Mouse (Mus musculus): ENCODE measurements at regions not wholly inside any gene's neighbourhood (a gene's known extent, or its start where the extent isn't known, plus 50 kb on each side); places are given as distances from the start of the nearest gene placed in this dataset.

GRCm38 (mm10) chr15:52095629-52096190 lies 1789.0 kb upstream of the Gm7489 start:
- Histone ChIP-seq H3K27me3 (ENCODE audit: insufficient read depth, low read length) (no peaks in the 10 kb centered on the region), H3K4me1 (ENCODE audit: insufficient read depth, low read length) (no peaks in the 10 kb centered on the region), H3K9ac (replicated peaks; ENCODE audit: low read length) (no peak overlapping the region), H3K9me3 (ENCODE audit: low read length) (no peaks in the 10 kb centered on the region), H3K27ac (no peak overlapping the region), H3K4me3 (ENCODE audit: low read length) (no peak overlapping the region), H3K36me3 (ENCODE audit: insufficient read depth, low read length) (no peaks in the 10 kb centered on the region), H3K4me2 (ENCODE audit: low read depth, low read length) (no peak overlapping the region)
- ATAC-seq: no peak
- TF ChIP-seq CTCF (IDR thresholded peaks at IDR 0.05; ENCODE audit: low read depth): no peak
- DNase-seq (ENCODE audit: low spot score): no peak
- 73% methylated on average over 6 of the region's 6 CpGs for WGBS

GRCm38 (mm10) chr15:52108761-52109160 lies 1775.9 kb upstream of the Gm7489 start:
- Histone ChIP-seq H3K27me3 (ENCODE audit: insufficient read depth, low read length) (no peaks in the 10 kb centered on the region), H3K4me2 (ENCODE audit: low read depth, low read length) (no peak overlapping the region), H3K4me1 (ENCODE audit: insufficient read depth, low read length) (no peaks in the 10 kb centered on the region), H3K27ac (no peak overlapping the region), H3K9ac (replicated peaks; ENCODE audit: low read length) (no peak overlapping the region), H3K9me3 (ENCODE audit: low read length) (no peaks in the 10 kb centered on the region), H3K36me3 (ENCODE audit: insufficient read depth, low read length) (no peaks in the 10 kb centered on the region), H3K4me3 (ENCODE audit: low read length) (no peak overlapping the region)
- DNase-seq (ENCODE audit: low spot score) (no peak), ATAC-seq (no peak)
- TF ChIP-seq CTCF (IDR thresholded peaks at IDR 0.05; ENCODE audit: low read depth): no peak
- 89% methylated on average over 2 of the region's 2 CpGs for WGBS

- Histone ChIP-seq H3K36me3 (ENCODE audit: insufficient read depth, low read length) (no peaks in the 10 kb centered on the region), H3K9me3 (ENCODE audit: low read length) (no peaks in the 10 kb centered on the region), H3K4me2 (ENCODE audit: low read depth, low read length) (no peak overlapping the region), H3K4me3 (ENCODE audit: low read length) (no peak overlapping the region), H3K9ac (replicated peaks; ENCODE audit: low read length) (no peak overlapping the region), H3K4me1 (ENCODE audit: insufficient read depth, low read length) (no peaks in the 10 kb centered on the region), H3K27ac (no peak overlapping the region), H3K27me3 (ENCODE audit: insufficient read depth, low read length) (no peaks in the 10 kb centered on the region)
- TF ChIP-seq CTCF (IDR thresholded peaks at IDR 0.05; ENCODE audit: low read depth): no peak
- DNase-seq (ENCODE audit: low spot score): no peak
- ATAC-seq: no peak
- WGBS: 82% methylated on average over 2 of the region's 2 CpGs
Observed at GRCm38 (mm10) chr15:52114368-52115036, 1770.2 kb upstream of the Gm7489 start.

- no peaks in the 10 kb centered on the region for H3K27me3 ChIP-seq (ENCODE audit: insufficient read depth, low read length)
- ATAC-seq: no peak
- no peak overlapping the region for H3K4me2 ChIP-seq (ENCODE audit: low read depth, low read length)
- no peak overlapping the region for H3K4me3 ChIP-seq (ENCODE audit: low read length)
- no peak for DNase-seq (ENCODE audit: low spot score)
- no peaks in the 10 kb centered on the region for H3K9me3 ChIP-seq (ENCODE audit: low read length)
- no peaks in the 10 kb centered on the region for H3K36me3 ChIP-seq (ENCODE audit: insufficient read depth, low read length)
- no peak overlapping the region for H3K27ac ChIP-seq
- no peak overlapping the region for H3K9ac ChIP-seq (replicated peaks; ENCODE audit: low read length)
- no peaks in the 10 kb centered on the region for H3K4me1 ChIP-seq (ENCODE audit: insufficient read depth, low read length)
- 81% methylated on average over 3 of the region's 3 CpGs for WGBS
- no peak for TF ChIP-seq CTCF (IDR thresholded peaks at IDR 0.05; ENCODE audit: low read depth)
Observed at GRCm38 (mm10) chr15:52136693-52137092, 1748.0 kb upstream of the Gm7489 start.

- Histone ChIP-seq H3K9me3 (ENCODE audit: low read length) (no peaks in the 10 kb centered on the region), H3K27ac (no peak overlapping the region), H3K4me2 (ENCODE audit: low read depth, low read length) (no peak overlapping the region), H3K4me3 (ENCODE audit: low read length) (no peak overlapping the region), H3K9ac (replicated peaks; ENCODE audit: low read length) (no peak overlapping the region), H3K36me3 (ENCODE audit: insufficient read depth, low read length) (no peaks in the 10 kb centered on the region), H3K27me3 (ENCODE audit: insufficient read depth, low read length) (no peaks in the 10 kb centered on the region), H3K4me1 (ENCODE audit: insufficient read depth, low read length) (no peaks in the 10 kb centered on the region)
- DNase-seq (ENCODE audit: low spot score) (peak; percentile 65), ATAC-seq (no peak)
- 35% methylated on average over 5 of the region's 5 CpGs for WGBS
- TF ChIP-seq CTCF (IDR thresholded peaks at IDR 0.05; ENCODE audit: low read depth): peak; percentile 71
Observed at GRCm38 (mm10) chr15:52153421-52153820, 1731.3 kb upstream of the Gm7489 start.

- Histone ChIP-seq H3K9me3 (ENCODE audit: low read length) (no peaks in the 10 kb centered on the region), H3K4me3 (ENCODE audit: low read length) (no peak overlapping the region), H3K27ac (no peak overlapping the region), H3K4me2 (ENCODE audit: low read depth, low read length) (no peak overlapping the region), H3K9ac (replicated peaks; ENCODE audit: low read length) (no peak overlapping the region), H3K36me3 (ENCODE audit: insufficient read depth, low read length) (no peaks in the 10 kb centered on the region), H3K4me1 (ENCODE audit: insufficient read depth, low read length) (peaks cover 6% of the 10 kb centered on the region; the same call in 1 of the 2 replicates), H3K27me3 (ENCODE audit: insufficient read depth, low read length) (no peaks in the 10 kb centered on the region)
- 31% methylated on average over 1 of the region's 1 CpGs for WGBS
- no peak for DNase-seq (ENCODE audit: low spot score)
- no peak for TF ChIP-seq CTCF (IDR thresholded peaks at IDR 0.05; ENCODE audit: low read depth)
- ATAC-seq: no peak
Observed at GRCm38 (mm10) chr15:52155784-52156183, 1728.9 kb upstream of the Gm7489 start.

GRCm38 (mm10) chr15:52156779-52157178 lies 1727.9 kb upstream of the Gm7489 start:
- no peak for TF ChIP-seq CTCF (IDR thresholded peaks at IDR 0.05; ENCODE audit: low read depth)
- Histone ChIP-seq H3K9me3 (ENCODE audit: low read length) (no peaks in the 10 kb centered on the region), H3K36me3 (ENCODE audit: insufficient read depth, low read length) (no peaks in the 10 kb centered on the region), H3K27ac (no peak overlapping the region), H3K4me2 (ENCODE audit: low read depth, low read length) (no peak overlapping the region), H3K4me3 (ENCODE audit: low read length) (no peak overlapping the region), H3K4me1 (ENCODE audit: insufficient read depth, low read length) (peaks cover 14% of the 10 kb centered on the region; the same call in 1 of the 2 replicates), H3K9ac (replicated peaks; ENCODE audit: low read length) (no peak overlapping the region), H3K27me3 (ENCODE audit: insufficient read depth, low read length) (no peaks in the 10 kb centered on the region)
- DNase-seq (ENCODE audit: low spot score) (peak; percentile 35), ATAC-seq (no peak)
- WGBS: 46% methylated on average over 4 of the region's 4 CpGs

Data from hindbrain, postnatal 0 days (tissue).